Mouse (Mus musculus) kidney, postnatal 25 days (tissue): ENCODE data around the gene Cep164.
"Not testable (repeated sequence)": the region's sequence is repeated elsewhere in the genome, so short reads cannot be mapped to it uniquely, and the experiment has no call there.

Experiments used
- DNase-seq, 2 experiments: peaks; one replicate each; pipeline ENCODE4 v3.0.0; 2021; ENCODE audit warnings: mixed read lengths in 2 of 2

The Cep164 gene

DNA sequence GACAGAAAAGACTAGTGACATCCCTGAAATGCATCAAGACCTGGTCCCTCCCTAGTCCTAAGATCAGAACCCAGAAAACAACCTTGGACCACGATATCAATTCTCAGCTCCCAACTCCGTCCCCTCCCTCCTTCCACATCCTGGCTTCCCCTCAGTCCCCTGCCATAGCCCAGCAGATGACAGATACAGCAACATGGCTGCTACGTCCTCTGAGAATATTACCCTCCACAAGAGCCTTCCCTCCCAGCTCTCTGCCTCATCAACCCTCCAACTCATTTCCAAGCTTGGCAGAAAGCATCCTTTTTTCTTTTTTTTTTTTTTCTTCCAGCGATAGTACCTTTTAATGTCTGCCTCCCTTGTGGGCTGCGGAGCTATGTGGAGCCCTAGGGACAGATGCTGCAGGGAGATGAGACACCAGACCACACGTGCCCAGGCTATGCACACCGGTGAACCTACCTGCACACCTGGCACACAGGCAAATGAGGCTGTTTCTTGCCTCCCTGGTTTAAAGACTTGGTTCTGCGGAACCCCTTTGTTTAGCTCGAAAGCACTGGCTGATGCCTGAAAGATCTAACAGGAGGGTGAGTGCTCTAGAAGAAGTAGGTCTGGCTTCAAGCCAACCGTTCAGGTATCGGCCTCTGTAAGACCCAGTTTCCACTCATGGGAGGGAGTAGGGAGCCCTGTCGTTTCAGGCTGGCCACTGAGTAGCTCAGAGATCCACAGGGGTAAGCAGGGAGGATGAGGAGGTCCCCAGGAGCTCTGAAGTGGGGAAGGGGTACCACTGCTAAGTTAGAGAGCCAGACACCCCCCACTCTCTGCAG lies 45.0 kb downstream of the Cep164 start:
- no peak for DNase-seq

DNA sequence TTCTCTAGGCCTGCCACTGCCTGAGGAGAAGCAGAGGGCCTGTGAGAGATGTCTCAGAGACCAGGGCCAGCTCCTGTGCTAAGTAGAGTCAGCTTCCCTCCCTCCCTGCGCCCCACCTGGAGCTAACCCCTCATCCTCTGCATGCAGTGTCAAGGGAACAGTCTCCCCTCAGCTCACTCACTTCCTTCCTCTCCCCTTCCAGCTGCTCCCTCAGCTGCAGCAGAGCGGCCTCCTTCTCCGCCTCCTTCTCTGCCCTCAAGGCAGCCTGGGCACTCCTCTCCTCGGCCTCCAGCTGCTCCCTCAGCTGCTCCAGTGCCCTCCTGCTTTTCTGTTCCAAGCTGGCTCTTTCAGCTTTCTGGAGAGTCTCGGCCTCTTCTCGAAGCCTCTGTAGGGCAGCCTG lies 49.3 kb downstream of the Cep164 start:
- no peak for DNase-seq

DNA sequence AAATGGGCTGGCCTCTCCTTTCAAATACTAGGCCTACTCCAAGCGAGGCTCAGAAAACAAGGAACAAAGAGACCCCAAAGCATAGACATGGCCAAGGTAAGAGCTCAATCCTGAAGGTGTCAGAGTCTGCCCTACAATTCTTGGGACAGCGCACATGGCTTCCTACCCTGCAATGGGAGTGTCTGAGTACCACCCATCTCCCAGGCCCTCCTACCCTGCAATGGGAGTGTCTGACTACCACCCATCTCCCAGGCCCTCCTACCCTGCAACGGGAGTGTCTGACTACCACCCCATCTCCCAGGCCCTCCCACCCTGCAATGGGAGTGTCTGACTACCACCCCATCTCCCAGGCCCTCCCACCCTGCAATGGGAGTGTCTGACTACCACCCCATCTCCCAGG lies 52.3 kb downstream of the Cep164 start:
- DNase-seq = not testable (repeated sequence)

DNA sequence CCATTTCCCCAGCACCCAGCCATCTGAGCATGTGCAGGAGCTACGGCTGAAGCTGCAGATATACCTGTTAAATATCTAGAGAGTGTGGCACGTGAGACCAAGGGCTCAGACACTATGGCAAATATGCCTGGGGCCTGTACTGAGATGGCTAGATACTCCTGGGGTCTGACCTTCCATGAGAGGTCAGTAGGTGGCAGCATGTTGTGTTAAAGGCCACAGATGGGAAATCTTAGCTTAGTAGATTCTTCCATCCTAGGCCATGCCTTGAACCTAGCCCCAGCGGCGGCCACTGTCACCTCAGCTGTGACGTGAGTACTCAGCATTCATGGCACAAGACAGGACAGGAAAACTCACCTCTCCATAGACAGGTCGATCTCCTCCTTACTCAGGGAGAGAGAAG lies 54.4 kb downstream of the Cep164 start:
- DNase-seq = no peak

DNA sequence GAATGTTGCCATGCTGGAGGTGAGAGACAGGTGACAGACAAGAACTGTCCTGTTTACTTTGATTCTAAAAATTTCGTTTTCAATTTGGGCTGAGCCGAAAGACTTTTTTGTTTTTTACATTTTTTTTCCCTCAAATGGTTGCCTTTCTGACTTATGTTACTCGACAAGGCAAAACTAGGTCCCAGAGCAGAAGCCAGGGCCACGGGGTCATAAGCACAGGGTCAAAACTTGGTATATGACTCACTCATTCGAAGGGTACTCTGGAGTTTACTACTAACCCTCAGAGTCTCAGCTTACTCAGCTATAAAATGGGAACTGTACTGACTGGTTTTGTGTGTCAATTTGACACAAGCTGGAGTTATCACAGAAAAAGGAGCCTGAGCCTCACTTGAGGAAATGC lies 58.9 kb downstream of the Cep164 start:
- DNase-seq = no peak

DNA sequence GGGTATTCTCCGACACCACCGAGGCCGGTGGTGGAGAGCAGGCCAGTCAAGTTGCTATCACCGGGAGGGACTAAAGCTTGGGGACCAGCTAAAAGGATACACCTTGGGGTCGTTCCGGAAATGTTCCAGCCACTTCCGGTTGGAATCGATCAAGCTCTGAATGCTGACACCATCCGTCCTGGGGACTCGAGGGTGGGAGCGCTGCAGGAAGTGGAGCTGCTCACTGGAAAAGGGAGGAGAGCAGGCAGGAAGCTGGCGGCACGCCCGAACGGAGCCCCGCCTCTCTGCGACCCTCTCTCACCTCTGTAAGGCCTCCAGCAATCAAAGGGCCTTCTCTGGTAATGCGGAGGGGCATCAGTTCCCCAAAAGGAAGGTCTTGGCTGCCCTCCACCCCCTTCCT lies 60.1 kb downstream of the Cep164 start:
- no peak for DNase-seq

DNA sequence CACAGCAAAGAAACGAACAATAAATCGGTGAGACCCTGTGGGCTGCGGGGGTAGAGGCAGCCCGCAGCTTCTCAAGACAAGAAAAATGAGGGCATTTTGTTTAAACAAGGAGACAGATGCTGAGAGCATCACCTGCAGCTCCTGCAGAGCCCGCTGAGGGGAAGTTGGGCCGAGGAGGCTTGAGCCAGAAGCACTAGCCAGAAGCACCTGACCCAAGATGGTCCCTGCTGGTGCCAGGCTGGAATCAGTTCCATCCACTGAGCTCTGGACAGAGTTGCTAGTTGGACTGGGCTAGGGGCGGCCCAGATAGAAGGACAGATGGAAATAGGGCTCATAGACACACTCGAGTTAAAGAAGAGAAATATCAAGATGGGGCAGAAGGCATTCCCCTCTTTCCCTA lies 61.3 kb downstream of the Cep164 start:
- no peak for DNase-seq

DNA sequence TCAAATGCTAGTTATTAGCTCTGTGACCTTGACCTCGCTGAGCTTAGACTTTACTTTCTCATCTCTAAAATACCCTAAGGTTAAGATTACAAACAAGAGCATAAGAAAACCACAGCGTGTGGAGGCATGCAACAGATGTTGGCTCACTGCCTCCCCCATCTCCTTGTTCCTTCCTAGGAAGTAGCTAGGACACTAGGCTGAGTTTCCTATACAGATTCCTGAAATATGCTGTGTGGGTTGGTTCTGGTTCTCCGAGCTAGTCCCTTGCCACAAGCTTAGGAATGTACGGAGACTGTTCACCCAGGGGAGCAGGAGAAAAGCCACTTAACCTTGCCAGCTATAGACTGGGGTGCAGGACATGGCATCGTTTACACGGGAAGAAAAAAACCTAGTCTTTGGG lies 62.3 kb downstream of the Cep164 start:
- DNase-seq = no peak

DNA sequence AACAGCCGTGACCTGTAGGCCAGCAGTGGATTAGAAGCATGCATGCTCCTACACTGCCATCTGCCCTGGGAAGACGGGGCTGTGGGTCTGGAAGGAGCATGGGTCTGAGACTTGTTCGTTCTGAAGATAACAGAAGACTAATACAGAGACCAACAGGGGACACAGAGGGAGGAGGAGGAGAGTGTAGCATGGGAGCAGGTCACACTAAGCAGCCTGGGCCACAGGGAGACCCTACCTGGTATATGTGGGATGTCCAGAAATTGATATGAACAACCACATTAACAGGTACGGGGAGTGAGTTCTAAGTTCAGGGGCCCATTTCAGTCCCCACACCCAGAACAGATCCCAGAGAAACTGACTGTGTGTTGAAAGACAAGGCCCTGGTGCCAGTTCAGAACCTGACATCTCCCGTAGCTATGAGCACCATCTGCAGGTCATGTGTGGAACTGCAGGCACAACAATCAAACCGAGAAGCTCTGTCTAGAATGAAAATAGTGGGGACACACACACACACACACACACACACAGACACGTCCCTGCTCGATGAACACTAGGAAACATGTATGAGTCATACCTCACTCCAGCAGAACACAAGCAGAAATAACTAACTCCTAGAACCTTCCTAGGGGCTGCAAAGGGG lies 73.9 kb downstream of the Cep164 start:
- DNase-seq = peak in 1 of 2 experiments; percentile 74

DNA sequence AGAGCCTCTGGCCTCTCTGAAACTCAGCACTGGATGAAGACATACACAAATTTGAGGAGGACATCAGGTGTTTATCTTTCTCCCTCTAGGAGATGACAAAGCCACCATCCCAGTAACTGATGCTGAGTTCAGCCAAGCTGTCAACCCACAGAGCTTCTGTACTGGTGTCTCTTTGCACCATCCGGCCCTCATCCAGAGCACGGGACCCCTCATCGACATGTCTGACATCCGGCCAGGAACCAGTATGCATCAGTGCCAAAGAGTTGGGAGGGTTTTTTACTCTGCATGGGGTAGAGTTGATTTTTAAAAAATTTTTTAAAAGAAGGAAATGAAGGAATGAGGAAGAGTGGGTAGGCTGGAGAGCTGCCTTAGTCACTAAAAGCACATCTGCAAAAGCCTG lies 78.6 kb downstream of the Cep164 start:
- no peak for DNase-seq

DNA sequence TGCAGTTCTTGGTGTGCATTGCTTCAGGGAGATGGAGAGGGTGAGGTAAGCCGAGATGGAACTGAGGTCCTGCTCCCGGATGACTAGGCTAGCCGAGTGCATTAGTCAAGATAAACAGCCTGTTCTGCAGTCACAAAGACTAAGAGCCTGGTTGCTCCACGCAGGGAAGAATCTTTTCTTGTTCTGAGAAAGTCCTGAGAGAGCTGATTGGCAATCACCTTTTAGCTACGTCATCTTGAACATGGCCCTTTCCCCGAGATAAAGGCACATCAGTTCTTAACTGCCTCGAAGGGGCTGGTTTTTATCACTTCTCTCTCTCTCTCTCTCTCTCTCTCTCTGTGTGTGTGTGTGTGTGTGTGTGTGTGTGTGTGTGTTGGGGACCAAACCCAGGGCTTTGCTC lies 83.0 kb downstream of the Cep164 start:
- no peak for DNase-seq

DNA sequence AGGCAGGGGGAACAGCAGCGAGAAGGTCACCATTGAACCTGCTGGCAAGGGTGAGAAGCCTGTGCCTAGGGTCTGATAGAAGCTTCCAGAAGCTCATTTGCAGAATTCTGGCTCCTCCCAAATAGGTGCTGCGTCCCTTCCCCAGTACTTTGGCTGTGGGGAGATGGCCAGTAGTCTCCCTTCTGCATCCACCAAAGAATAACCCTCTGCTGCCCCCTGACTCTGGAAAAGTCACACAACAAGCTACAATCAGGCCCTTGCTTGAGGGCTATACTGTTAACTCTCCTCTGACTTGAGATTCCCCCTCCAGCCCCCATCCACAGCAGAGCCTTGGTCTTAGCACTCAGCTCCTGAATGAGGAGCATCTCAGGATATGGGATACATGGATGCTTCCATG lies 87.9 kb downstream of the Cep164 start:
- peak in 1 of 2 experiments; percentile 18 for DNase-seq

DNA sequence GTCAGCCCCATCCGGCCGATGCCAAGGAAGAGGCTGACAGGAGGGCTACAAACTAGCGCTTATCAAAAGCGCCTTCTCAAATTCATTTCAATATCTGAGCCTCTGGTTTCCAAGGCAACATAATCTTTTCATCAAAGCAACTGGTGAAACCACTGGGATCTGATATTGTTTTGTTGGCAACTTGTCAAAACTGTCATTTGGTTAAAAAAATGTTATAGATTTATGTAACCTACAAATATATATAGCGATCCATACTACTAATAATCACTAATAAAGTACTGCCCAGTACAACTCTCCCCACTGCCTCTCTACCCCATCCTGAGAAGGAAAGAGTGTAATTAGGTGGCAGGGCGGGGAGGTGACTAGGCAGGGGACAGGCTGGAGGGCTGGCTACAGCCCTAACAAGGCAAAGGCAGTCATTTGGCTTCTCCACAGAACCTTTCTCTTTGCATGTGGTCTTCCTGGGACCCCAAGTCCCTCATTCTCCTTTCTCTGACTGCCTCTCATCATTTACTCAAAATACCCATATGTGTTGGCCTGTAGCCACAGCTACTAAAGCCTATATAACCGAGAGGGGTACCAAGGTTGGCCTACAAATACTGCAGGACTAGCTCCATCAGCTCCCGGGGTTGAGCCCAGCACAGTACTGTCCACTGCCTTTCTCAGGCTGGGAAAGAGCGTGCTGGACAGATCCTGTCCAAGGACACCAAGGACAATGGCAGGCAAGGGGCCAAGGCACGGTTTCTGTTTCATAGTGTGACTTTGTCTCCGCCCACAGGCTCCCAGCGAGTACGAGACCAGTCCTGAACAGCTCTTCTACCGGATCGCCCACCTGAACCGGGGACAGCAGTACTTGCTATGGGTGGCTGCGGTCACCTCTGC lies 88.5 kb downstream of the Cep164 start:
- DNase-seq = peak; percentile 39 to 43

DNA sequence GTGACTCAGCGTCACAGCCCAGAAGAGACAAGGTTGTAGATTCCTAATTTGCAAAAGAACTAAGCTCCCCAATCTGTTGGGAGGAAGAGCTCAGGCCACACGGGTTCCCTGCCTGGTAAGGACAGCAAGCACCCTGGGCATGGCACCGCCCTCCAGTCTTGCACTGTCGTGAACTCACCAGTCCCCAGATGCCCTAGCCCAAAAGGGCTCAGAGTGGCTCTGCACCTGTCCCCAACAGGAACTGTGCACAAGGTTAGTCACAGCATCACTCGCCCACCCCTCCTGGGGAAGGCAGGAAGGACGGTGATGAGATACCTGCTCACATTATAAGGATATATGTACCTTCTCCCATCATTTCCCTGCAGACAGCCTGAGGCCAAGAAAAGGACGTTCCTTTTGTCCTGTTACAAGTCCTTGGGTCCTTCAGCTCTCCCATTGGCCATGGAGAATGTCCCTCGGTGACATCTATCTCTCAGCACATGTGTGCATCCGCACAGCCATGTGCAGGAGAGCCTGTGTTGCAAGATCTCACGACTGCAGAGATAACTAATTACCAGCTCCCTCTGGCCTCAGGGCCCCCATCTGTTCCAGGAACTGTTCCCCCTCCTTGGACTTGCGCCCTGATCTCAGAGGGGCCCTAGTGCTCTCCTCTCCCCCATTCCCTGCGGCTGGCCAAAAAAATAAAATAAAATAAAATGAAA lies 89.3 kb downstream of the Cep164 start:
- DNase-seq = no peak

DNA sequence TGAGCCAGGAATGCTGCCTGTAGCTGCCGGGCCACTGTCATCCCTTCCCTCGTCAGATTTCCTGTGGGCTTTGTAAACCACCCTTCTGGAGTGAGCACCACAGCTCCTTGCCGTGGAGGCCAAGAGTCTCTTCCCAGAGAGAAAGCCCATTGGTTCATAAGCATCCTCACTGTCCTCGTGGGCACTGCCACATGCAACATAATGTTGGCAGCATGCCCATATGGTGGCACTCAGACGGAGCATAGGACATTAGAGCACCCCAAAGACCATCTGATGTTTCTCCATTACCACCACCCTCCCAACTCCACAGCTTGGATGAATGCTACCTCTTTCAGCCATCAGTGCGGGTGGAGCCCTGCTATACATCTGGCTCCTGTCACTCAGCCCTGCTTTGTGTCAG lies 95.2 kb downstream of the Cep164 start:
- no peak for DNase-seq

DNA sequence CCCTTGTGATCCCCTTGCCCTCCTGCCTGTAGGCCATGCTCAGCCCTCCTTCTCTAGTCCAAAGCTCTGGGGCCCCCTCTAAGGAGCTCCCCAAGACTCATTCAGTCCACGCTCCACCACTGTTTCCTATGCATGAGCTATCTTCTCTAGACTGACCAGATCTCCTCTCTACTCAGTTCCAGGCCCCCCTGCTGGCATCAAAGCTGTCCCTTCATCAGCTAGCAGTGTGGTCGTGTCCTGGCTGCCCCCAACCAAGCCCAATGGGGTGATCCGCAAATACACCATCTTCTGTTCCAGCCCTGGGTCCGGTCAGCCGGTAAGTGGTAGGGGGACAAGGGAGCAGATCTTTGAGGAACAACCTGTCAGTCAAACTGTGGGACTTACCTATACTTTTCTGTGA lies 96.6 kb downstream of the Cep164 start:
- no peak for DNase-seq

DNA sequence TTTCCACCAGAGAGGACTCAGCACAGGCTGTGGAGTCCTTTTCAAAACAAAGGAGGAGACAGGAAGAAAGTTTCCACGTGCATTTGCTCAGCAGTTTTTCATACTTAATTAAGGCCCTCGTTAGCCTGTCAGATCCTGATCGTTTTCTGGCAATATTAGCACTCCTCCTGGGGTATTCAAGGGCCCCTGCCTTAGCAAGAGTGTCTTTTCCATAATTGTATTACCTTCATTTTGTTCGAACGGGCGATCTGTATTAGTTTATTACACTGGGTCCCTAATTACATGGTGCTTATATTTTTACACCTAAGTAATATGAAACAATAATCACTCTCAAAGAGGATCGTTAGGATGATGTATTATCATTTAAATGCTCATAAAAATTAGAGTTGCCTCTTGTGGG lies 108.5 kb downstream of the Cep164 start:
- DNase-seq = no peak
